Mouse (Mus musculus): ENCODE measurements around the gene Ube2j1. TPM values are rescaled to one million over a fixed set of nuclear protein-coding genes. Genes with fewer than 3 reads are reported as not detected.

Gene Ube2j1
- total and polyA plus RNA-seq, 3 experiments, result 31.8 to 85.3 (median 44.8) TPM

DNA sequence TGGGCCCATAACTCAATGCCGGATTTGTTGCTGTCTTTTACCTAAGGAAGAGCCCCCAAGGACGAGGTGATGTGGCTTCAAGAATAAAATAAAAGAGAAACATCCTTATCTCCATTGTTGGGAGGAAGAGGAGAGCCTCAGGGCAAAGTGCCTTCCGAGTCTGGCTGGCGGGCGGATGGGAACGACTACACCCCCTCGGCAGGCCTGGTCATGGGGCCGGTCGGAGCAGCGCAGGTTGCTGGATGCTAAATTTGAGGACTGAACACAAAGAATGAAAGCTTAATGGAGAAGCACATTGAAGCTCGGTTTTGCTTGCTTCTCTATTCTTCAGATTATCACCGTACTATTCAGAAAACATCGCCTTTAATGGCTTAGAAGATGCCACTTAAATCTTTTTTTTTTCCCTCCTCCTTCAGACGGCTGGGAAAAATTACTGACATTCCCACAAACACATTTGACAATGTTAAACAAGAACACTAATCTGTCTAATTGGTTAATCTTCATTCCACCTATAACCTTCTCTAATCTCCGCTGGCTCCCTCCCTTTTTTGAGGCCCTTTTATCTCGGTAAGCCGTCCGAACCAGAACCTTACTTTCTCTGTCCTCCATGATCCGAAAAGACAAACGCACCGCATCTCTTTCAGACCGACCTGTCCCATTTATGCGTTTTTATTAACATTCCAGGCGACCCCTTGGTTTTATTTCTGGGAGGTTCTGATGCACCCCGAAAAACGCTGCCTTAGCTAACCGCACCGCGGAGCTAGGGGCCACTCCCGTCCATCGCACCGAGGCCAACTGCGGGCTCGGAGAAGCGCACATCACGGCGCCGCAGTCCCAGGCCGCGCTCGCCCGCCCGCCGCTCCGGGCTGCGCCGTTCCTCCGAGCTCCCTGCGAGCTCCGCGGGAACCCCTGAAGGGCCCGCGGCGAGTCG is 687 bp upstream of the Ube2j1 start:
- Histone ChIP-seq H3K27me3 (ENCODE audit: insufficient read depth, low read length) (no peaks in the 10 kb centered on the region), H3K36me3 (replicated peaks) (peaks cover 39% of the 10 kb centered on the region), H3K4me1 (ENCODE audit: insufficient read depth, low read depth, low read length) (peaks cover 24% of the 10 kb centered on the region), H3K4me3 (ENCODE audit: low read depth, low read length) (peak overlapping the region; percentile 95), H3K9me3 (replicated peaks) (no peaks in the 10 kb centered on the region)
- DNase-seq (ENCODE audit: low spot score) (peak; percentile 18), ATAC-seq (ENCODE audit: extremely low read depth, insufficient number of reproducible peaks, low FRiP score, poor library complexity, severe bottlenecking) (no peak)
- TF ChIP-seq POLR2AphosphoS5 (IDR thresholded peaks at IDR 0.05; ENCODE audit: insufficient replicate concordance, low read depth, low read length) (no peak), GATA2 (IDR thresholded peaks at IDR 0.05; ENCODE audit: borderline replicate concordance, low read depth, low read length) (no peak), TAL1 (conservative IDR thresholded peaks at IDR 0.05; ENCODE audit: low read depth, low read length) (no peak), CTCF (IDR thresholded peaks at IDR 0.05; ENCODE audit: low read depth, low read length) (no peak), GATA1 (IDR thresholded peaks at IDR 0.05; ENCODE audit: borderline replicate concordance, low read length) (no peak)

DNA sequence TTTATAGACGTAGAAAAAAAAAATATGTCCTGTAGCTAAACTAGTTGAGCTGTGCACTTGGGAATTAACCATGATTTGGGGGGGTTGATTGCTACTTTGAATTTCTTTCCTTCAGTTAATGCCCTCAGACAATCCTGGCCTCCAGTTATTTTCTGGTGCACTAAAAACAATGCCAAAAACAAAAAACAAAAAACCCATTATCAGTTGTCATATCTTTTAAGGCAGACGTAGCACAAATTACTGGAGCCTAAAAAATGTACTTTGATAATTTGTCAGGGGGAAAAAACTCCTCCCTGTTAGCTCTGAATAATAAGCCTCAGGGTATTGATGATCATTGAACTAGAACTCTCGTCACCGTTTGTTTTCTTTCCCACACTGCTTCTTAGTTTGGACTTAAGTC is 829 bp downstream of the Ube2j1 start:
- Histone ChIP-seq H3K4me3 (ENCODE audit: low read depth, low read length) (peak overlapping the region; percentile 95), H3K9me3 (replicated peaks) (no peaks in the 10 kb centered on the region), H3K36me3 (replicated peaks) (peaks cover 45% of the 10 kb centered on the region), H3K27me3 (ENCODE audit: insufficient read depth, low read length) (no peaks in the 10 kb centered on the region), H3K4me1 (ENCODE audit: insufficient read depth, low read depth, low read length) (peaks cover 24% of the 10 kb centered on the region)
- no peak for ATAC-seq (ENCODE audit: extremely low read depth, insufficient number of reproducible peaks, low FRiP score, poor library complexity, severe bottlenecking)
- no peak for DNase-seq (ENCODE audit: low spot score)
- TF ChIP-seq CTCF (IDR thresholded peaks at IDR 0.05; ENCODE audit: low read depth, low read length) (no peak), POLR2AphosphoS5 (IDR thresholded peaks at IDR 0.05; ENCODE audit: insufficient replicate concordance, low read depth, low read length) (no peak), TAL1 (conservative IDR thresholded peaks at IDR 0.05; ENCODE audit: low read depth, low read length) (no peak), GATA2 (IDR thresholded peaks at IDR 0.05; ENCODE audit: borderline replicate concordance, low read depth, low read length) (no peak), GATA1 (IDR thresholded peaks at IDR 0.05; ENCODE audit: borderline replicate concordance, low read length) (no peak)

DNA sequence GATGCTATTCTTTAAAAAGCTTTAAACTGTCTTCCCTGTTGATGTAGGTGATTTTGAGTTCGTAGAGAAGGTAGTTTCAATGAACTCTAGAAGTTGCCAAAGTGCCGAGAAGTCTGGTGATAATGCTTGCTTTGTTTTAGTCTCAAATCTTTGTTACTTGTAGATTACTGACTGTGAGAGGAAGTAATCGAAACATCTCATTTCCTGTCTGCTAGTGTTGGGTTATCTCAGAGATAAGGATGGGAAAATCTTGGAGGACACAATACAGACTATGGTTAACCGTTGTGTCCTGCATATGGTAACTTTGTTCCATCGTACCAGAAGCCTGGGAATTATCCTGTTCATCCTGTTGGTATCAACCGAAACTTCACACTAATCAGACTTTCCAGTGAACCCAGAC is 2.3 kb downstream of the Ube2j1 start:
- Histone ChIP-seq H3K36me3 (replicated peaks) (peaks cover 37% of the 10 kb centered on the region), H3K4me3 (ENCODE audit: low read depth, low read length) (no peak overlapping the region), H3K9me3 (replicated peaks) (no peaks in the 10 kb centered on the region), H3K27me3 (ENCODE audit: insufficient read depth, low read length) (no peaks in the 10 kb centered on the region), H3K4me1 (ENCODE audit: insufficient read depth, low read depth, low read length) (peaks cover 24% of the 10 kb centered on the region)
- DNase-seq (ENCODE audit: low spot score) (no peak), ATAC-seq (ENCODE audit: extremely low read depth, insufficient number of reproducible peaks, low FRiP score, poor library complexity, severe bottlenecking) (0 out of 2 replicates have a peak, but pooled peaks have one; percentile 16)
- TF ChIP-seq TAL1 (conservative IDR thresholded peaks at IDR 0.05; ENCODE audit: low read depth, low read length) (no peak), GATA2 (IDR thresholded peaks at IDR 0.05; ENCODE audit: borderline replicate concordance, low read depth, low read length) (no peak), CTCF (IDR thresholded peaks at IDR 0.05; ENCODE audit: low read depth, low read length) (no peak), POLR2AphosphoS5 (IDR thresholded peaks at IDR 0.05; ENCODE audit: insufficient replicate concordance, low read depth, low read length) (no peak)

DNA sequence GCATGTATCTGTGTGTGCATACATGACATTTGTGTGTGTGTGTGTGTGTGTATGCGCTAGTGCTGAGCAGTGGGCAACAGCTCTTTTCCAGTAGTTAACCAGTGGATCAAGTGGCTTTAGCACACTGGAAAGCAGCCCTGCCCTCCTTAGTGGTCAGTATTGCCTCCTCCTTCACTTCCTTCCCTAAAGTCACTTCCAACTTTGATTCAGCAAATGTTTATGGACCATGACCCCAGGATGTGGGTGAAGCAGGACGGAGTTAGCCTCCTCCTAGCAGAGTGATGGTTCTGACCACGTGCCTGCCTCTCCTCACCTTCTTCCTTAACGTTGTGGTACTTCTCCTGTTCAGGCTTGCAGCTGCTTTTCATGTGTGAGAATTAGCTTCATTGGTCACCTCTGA is 8.6 kb downstream of the Ube2j1 start:
- H3K36me3 ChIP-seq (replicated peaks), result peaks cover 80% of the 10 kb centered on the region

DNA sequence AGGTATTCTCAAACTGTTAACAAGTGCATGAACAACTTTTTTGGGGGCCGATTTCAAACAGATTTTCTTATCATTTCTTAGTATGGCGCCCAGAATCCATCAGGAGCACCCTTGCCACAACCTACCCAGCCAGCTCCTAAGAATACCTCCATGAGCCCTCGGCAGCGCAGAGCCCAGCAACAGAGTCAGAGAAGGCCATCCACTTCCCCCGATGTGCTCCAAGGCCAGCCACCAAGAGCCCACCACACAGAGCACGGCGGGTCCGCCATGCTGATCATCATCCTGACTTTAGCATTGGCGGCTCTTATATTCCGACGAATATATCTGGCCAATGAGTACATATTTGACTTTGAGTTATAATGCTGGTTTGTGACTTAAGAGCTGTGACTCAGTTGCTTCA is 18.4 kb downstream of the Ube2j1 start:
- Histone ChIP-seq H3K9me3 (replicated peaks) (no peaks in the 10 kb centered on the region), H3K4me3 (ENCODE audit: low read depth, low read length) (no peak overlapping the region), H3K27me3 (ENCODE audit: insufficient read depth, low read length) (no peaks in the 10 kb centered on the region), H3K36me3 (replicated peaks) (peaks cover 82% of the 10 kb centered on the region), H3K4me1 (ENCODE audit: insufficient read depth, low read depth, low read length) (no peaks in the 10 kb centered on the region)
- no peak for DNase-seq (ENCODE audit: low spot score)
- ATAC-seq (ENCODE audit: extremely low read depth, insufficient number of reproducible peaks, low FRiP score, poor library complexity, severe bottlenecking), result no peak
- no peak for TF ChIP-seq CTCF (IDR thresholded peaks at IDR 0.05; ENCODE audit: low read depth, low read length)
- no peak for TF ChIP-seq GATA2 (IDR thresholded peaks at IDR 0.05; ENCODE audit: borderline replicate concordance, low read depth, low read length)
- TF ChIP-seq POLR2AphosphoS5 (IDR thresholded peaks at IDR 0.05; ENCODE audit: insufficient replicate concordance, low read depth, low read length), result no peak
- no peak for TF ChIP-seq GATA1 (IDR thresholded peaks at IDR 0.05; ENCODE audit: borderline replicate concordance, low read length)
- TF ChIP-seq TAL1 (conservative IDR thresholded peaks at IDR 0.05; ENCODE audit: low read depth, low read length), result no peak

More for the DNA sequence above, 8.6 kb downstream of the Ube2j1 start:
- H3K4me3 ChIP-seq (ENCODE audit: low read depth, low read length), result no peak overlapping the region
- DNase-seq (ENCODE audit: low spot score), result no peak
- H3K27me3 ChIP-seq (ENCODE audit: insufficient read depth, low read length), result no peaks in the 10 kb centered on the region
- ATAC-seq (ENCODE audit: extremely low read depth, insufficient number of reproducible peaks, low FRiP score, poor library complexity, severe bottlenecking), result no peak
- TF ChIP-seq TAL1 (conservative IDR thresholded peaks at IDR 0.05; ENCODE audit: low read depth, low read length) (no peak), GATA2 (IDR thresholded peaks at IDR 0.05; ENCODE audit: borderline replicate concordance, low read depth, low read length) (no peak), GATA1 (IDR thresholded peaks at IDR 0.05; ENCODE audit: borderline replicate concordance, low read length) (no peak), CTCF (IDR thresholded peaks at IDR 0.05; ENCODE audit: low read depth, low read length) (no peak), POLR2AphosphoS5 (IDR thresholded peaks at IDR 0.05; ENCODE audit: insufficient replicate concordance, low read depth, low read length) (no peak)
- peaks cover 3% of the 10 kb centered on the region; the same call in 1 of the 2 replicates for H3K4me1 ChIP-seq (ENCODE audit: insufficient read depth, low read depth, low read length)
- no peaks in the 10 kb centered on the region for H3K9me3 ChIP-seq (replicated peaks)

DNA sequence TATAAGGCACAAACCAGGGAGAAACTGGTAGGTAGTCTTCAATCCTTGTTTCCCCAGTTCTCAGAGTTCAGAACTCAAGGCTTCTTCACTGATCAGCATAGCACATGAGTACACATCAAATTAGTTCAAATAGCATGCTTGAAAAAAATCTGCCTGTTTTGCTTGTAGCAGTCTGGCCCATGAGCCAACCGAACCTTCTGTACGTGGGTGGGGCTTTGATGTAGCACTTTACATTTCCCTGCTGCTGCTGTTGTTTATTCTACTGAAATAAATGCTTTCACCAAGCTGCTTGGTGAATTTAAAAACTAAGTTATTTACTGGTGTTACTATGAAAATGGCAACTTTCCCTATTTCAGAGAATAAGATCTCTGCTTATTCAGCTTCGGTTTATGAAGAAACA is 20.8 kb downstream of the Ube2j1 start:
- Histone ChIP-seq H3K27me3 (ENCODE audit: insufficient read depth, low read length) (no peaks in the 10 kb centered on the region), H3K4me3 (ENCODE audit: low read depth, low read length) (no peak overlapping the region), H3K9me3 (replicated peaks) (no peaks in the 10 kb centered on the region), H3K4me1 (ENCODE audit: insufficient read depth, low read depth, low read length) (no peaks in the 10 kb centered on the region), H3K36me3 (replicated peaks) (peaks cover 60% of the 10 kb centered on the region)
- DNase-seq (ENCODE audit: low spot score) (no peak), ATAC-seq (ENCODE audit: extremely low read depth, insufficient number of reproducible peaks, low FRiP score, poor library complexity, severe bottlenecking) (no peak)
- TF ChIP-seq TAL1 (conservative IDR thresholded peaks at IDR 0.05; ENCODE audit: low read depth, low read length) (no peak), POLR2AphosphoS5 (IDR thresholded peaks at IDR 0.05; ENCODE audit: insufficient replicate concordance, low read depth, low read length) (no peak), GATA1 (IDR thresholded peaks at IDR 0.05; ENCODE audit: borderline replicate concordance, low read length) (no peak), CTCF (IDR thresholded peaks at IDR 0.05; ENCODE audit: low read depth, low read length) (no peak), GATA2 (IDR thresholded peaks at IDR 0.05; ENCODE audit: borderline replicate concordance, low read depth, low read length) (no peak)
